Mouse (Mus musculus): Measurements from ENCODE around the gene Il7r.
"Not testable (repeated sequence)": the region's sequence is repeated elsewhere in the genome, so short reads cannot be mapped to it uniquely, and the experiment has no call there.

Il7r gene

GRCm38 (mm10) chr15:9530076-9530475 lies at the start of gene Il7r:
TSS of gene Il7r (minus strand) at chr15:9530176.
- DNase-seq = no peak

- no peak for DNase-seq
Measured at GRCm38 (mm10) chr15:9577303-9577702, 47.3 kb upstream of the Il7r start.

- DNase-seq = no peak
Measured at GRCm38 (mm10) chr15:9574796-9575195, 44.8 kb upstream of the Il7r start.

- no peak for DNase-seq
Measured at GRCm38 (mm10) chr15:9573361-9573760, 43.4 kb upstream of the Il7r start.

- DNase-seq = no peak
Measured at GRCm38 (mm10) chr15:9572664-9573063, 42.7 kb upstream of the Il7r start.

- DNase-seq = no peak
Measured at GRCm38 (mm10) chr15:9571896-9572295, 41.9 kb upstream of the Il7r start.

GRCm38 (mm10) chr15:9567316-9567715 lies 37.3 kb upstream of the Il7r start:
- no peak for DNase-seq

GRCm38 (mm10) chr15:9565396-9565795 lies 35.4 kb upstream of the Il7r start:
- DNase-seq = no peak

GRCm38 (mm10) chr15:9564156-9564555 lies 34.2 kb upstream of the Il7r start:
- no peak for DNase-seq

- not testable (repeated sequence) for DNase-seq
Measured at GRCm38 (mm10) chr15:9557264-9557663, 27.3 kb upstream of the Il7r start.

GRCm38 (mm10) chr15:9548951-9549350 lies 19.0 kb upstream of the Il7r start:
- DNase-seq = no peak

- DNase-seq = no peak
Measured at GRCm38 (mm10) chr15:9535200-9535599, 5.2 kb upstream of the Il7r start.

GRCm38 (mm10) chr15:9533356-9533902 lies 3.5 kb upstream of the Il7r start:
- DNase-seq = no peak

GRCm38 (mm10) chr15:9529646-9530045 lies 330 bp downstream of the Il7r start:
- no peak for DNase-seq

GRCm38 (mm10) chr15:9528186-9528935 lies 1.6 kb downstream of the Il7r start:
- DNase-seq = no peak

- no peak for DNase-seq
Measured at GRCm38 (mm10) chr15:9526412-9526811, 3.6 kb downstream of the Il7r start.

GRCm38 (mm10) chr15:9524907-9525306 lies 5.1 kb downstream of the Il7r start:
- no peak for DNase-seq

GRCm38 (mm10) chr15:9523956-9524355 lies 6.0 kb downstream of the Il7r start:
- DNase-seq = no peak

- DNase-seq = no peak
Measured at GRCm38 (mm10) chr15:9523059-9523458, 6.9 kb downstream of the Il7r start.

GRCm38 (mm10) chr15:9492077-9492476 lies 37.9 kb downstream of the Il7r start:
- no peak for DNase-seq

- DNase-seq = no peak
Measured at GRCm38 (mm10) chr15:9489417-9490118, 40.4 kb downstream of the Il7r start.

- DNase-seq = no peak
Measured at GRCm38 (mm10) chr15:9473188-9473587, 56.8 kb downstream of the Il7r start.

GRCm38 (mm10) chr15:9472618-9473017 lies 57.4 kb downstream of the Il7r start:
- DNase-seq = no peak

GRCm38 (mm10) chr15:9472167-9472566 lies 57.8 kb downstream of the Il7r start:
- DNase-seq = no peak

All from lung, postnatal 14 days (tissue).